Mouse (Mus musculus) erythroblast, embryonic 14.5 days (primary cell): ENCODE data around the gene Olfr1122.
"Not testable (repeated sequence)": the region's sequence is repeated elsewhere in the genome, so short reads cannot be mapped to it uniquely, and the experiment has no call there.

ENCODE experiments used
- GATA1 ChIP-seq: IDR thresholded peaks from 2 replicates; pipeline ENCODE4 v1.6.1; 2012; ENCODE audit warnings: low read length, inconsistent platforms, mixed read lengths
- TAL1 ChIP-seq: IDR thresholded peaks from 3 replicates; pipeline ENCODE4 v1.6.1; 2012; ENCODE audit warnings: low read length, inconsistent platforms, mixed read lengths

DNA sequence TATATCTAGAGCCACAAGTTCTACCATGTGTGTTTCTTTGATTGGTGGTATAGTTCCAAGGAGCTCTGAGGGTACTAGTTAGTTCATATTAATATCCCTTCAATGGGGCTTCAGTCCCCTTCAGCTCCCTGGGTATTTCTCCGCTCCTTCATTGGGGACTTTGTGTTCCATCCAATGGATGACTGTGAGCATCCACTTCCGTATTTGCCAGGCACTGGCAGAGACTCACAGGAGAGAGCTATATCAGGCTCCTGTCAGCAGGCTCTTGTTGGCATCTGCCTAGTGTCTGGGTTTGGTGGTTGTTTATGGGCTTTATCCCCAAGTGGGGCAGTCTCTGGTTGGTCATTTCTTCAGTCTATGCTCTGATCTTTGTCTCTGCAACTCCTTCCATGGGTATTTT, 25.5 kb upstream of the Olfr1122 start:
- not testable (repeated sequence) for TF ChIP-seq TAL1, GATA1
